Mouse (Mus musculus) T-helper 1 cell (primary cell): ENCODE results near the gene Nhp2.

ENCODE experiments used
- in situ Hi-C: fragments of 300-600 bp; cut with MboI, MseI; formaldehyde crosslinking; loops from one replicate; pipeline ENCODE4 v1.15.1; 2025; ENCODE audit warnings: high pct_unique_total_duplicates

Gene Nhp2

GRCm38 (mm10) chr11:51605602-51606446 is 13.7 kb upstream of the Nhp2 start:
- in situ Hi-C loops, result loop anchor here (10.0 kb wide), 1 partner anchor 1689 kb away; no protein-coding TSS in a partner anchor

DNA sequence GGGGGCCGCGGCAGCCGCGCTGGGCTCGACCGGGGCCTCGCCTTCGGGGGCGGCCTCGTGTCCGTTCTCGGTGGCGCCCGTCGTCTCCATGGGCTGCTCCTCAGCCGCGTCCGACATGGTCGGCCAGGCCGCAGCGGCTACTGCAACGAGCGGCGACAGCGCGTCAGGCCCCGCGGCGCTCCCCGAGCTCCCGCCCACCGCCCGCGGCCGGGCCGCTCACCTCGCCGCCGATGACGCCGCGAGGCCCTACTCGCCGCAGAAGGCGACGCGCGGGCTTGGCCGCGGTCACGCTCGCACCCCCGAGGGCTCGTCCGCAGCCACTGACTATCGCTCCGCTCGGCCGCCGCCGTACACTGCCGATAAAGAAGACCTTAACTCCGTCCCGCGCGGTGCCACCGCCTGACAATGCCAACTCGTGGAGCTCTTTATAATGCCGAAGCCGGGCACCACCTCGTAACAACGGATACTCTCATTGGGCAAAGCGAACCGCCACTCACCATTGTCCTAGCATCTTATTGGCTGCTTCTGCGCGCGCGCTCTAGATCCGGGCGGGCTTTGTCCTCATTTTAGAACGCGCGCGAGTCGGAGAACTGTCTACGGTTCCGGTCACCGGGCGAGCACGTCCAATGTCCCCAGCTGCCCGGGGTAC is 13.0 kb upstream of the Nhp2 start, which contains the start of gene Hnrnpab:
TSS of gene Hnrnpab (minus strand) at position 401 of the 649 bp plus-strand sequence.
- in situ Hi-C loops, result loop anchor here (10.0 kb wide), 1 partner anchor 1688 kb away; no protein-coding TSS in a partner anchor

- in situ Hi-C loops, result loop anchor here (10.0 kb wide), 1 partner anchor 1688 kb away; no protein-coding TSS in a partner anchor
These were observed 12.3 kb upstream of the Nhp2 start for GRCm38 (mm10) chr11:51607096-51607738.

DNA sequence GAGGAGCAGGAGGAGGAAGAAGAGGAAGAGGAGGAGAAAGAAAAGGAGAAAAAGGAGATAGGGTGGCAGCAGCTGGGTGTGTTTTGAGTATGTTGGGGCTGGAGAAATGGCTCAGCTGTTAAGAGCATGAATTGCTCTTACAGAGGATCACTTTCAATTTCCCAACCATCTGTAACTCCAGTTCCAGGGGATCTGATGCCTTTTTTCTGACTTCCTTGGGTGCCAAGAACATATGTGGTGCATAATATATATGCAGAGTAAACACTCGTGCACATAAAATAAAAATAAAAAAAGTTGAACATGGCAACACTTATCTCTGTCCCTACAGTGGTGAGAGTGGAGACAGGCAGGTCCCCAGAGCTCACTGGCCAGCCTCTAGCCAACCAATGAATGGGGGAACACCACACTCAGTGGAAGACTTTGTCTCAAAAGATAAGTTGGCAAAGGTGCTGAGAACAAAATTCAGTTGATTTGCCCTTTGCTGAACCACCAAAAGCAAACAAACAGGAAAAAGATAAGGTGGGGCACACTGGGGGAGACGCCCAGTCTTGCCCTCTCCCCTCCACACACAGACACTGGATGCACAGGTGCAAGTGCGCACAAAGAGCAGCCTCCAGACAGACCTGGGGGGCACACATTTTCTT is 10.1 kb upstream of the Nhp2 start:
- in situ Hi-C loops, result loop anchor here (10.0 kb wide), 1 partner anchor 1685 kb away; no protein-coding TSS in a partner anchor

DNA sequence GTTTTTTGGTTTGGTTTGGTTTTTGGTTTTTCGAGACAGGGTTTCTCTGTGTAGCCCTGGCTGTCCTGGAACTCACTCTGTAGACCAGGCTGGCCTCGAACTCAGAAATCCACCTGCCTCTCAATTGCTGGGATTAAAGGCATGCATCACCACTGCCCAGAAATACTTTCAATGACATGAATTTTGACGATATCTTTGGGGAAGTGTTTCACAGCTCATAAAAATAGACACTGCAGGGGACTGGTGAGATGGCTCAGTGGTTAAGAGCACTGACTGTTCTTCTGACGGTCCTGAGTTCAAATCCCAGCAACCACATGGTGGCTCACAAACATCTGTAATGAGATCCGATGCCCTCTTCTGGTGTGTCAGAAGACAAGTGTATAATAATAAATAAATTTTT is 9.6 kb upstream of the Nhp2 start:
- in situ Hi-C loops, result loop anchor here (10.0 kb wide), 1 partner anchor 1685 kb away; no protein-coding TSS in a partner anchor

DNA sequence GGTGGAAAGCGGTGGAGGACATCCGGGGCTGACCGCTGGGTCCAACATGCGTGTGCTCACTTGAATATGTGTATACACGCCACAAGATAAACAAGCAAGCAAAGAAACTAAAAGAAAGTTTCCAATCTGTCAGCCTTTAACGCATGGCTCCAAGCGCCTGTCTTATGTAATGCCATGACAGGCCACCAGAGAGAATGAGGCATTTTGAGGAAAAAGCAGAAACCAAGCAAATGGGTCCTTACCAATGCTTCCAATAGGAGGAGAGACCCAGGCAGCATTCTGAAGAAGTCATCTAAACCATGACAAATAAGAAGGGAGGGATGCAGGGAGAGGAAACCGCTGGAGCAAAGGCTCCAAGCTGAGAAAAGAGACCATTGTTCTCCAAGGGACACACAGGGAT is 5.3 kb upstream of the Nhp2 start:
- in situ Hi-C loops, result no loop called here

DNA sequence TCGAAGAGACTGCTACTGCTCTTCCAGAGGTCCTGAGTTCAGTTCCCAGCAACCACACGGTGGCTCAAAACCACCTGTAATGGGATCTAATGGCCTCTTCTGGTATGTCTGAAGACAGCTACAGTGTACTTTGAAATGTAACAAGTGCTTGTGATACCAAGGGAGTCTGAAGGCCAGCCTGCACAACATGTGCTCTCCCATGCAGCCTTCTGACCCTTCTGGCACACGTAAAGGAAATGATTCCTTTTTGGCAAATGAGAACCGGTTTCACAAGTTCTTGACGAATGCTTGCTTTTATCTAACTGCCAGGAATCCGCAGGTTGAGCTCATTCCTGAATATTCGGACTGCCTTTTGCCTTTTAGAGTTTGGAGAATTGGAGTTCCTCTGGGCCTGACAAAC is 4.4 kb upstream of the Nhp2 start:
- in situ Hi-C loops, result loop anchor here (5.0 kb wide), 1 partner anchor 67 kb away; no protein-coding TSS in a partner anchor

DNA sequence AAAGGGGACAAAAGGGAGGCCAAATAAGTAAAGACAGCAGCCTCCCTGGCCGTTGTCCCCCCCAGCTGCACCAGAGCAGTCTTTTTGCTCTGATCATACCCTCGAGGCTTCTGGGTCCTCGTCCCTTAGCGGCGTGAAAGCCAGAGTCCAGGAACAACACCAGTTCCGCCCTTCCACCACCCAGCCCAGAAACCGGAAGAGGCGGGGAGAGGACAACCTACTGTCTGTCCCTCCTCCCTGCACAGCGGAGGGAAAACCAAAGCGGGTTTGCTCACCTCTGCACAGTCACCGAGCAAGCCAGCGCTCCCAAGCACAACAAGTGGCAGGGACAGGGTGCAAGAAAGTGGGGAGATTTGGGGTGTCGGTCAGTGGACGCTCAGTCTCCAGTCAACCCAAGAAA is 3.9 kb upstream of the Nhp2 start:
- in situ Hi-C loops, result loop anchor here (5.0 kb wide), 1 partner anchor 67 kb away; no protein-coding TSS in a partner anchor

DNA sequence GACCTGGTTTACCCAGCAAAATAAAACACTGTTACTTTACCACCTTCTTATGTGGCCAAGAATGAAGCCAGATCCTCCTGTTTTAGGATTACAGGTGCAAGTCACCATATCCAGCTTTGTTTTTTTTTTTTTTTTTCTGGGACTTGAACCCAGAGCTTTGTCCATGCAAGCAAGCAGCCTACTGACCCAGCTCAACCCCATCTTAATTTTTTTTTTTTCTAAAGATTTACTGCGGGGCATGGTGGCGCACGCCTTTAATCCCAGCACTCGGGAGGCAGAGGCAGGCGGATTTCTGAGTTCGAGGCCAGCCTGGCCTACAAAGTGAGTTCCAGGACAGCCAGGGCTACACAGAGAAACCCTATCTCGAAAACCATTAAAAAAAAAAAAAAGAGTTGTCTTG is 3.4 kb upstream of the Nhp2 start:
- in situ Hi-C loops, result loop anchor here (5.0 kb wide), 1 partner anchor 66 kb away; no protein-coding TSS in a partner anchor

- in situ Hi-C loops, result loop anchor here (5.0 kb wide), 1 partner anchor 65 kb away; no protein-coding TSS in a partner anchor
These were observed 1.8 kb upstream of the Nhp2 start for GRCm38 (mm10) chr11:51617693-51618092.

DNA sequence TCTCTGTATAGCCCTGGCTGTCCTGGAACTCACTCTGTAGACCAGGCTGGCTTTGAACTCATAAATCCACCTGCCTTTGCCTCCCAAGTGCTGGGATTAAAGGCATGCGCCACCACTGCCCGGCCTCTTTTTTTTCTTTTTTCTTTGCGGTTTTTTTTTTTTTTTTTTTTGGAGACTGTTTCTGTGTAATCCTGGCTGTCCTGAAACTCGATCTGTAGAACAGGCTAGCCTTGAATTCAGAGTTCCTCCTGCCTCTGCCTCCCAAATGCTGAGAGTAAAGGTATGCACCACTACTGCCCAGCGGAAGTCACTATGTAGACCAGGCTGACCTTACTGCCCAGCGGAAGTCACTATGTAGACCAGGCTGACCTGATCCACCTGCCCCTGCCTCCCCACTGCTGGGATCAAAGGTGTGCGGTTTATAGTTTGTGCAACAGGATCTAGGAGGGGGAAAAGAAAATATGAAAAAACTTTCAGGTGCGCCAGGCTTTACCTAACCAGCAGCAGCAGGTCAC is 584 bp upstream of the Nhp2 start:
- in situ Hi-C loops, result loop anchor here (5.0 kb wide), 1 partner anchor 63 kb away; no protein-coding TSS in a partner anchor

DNA sequence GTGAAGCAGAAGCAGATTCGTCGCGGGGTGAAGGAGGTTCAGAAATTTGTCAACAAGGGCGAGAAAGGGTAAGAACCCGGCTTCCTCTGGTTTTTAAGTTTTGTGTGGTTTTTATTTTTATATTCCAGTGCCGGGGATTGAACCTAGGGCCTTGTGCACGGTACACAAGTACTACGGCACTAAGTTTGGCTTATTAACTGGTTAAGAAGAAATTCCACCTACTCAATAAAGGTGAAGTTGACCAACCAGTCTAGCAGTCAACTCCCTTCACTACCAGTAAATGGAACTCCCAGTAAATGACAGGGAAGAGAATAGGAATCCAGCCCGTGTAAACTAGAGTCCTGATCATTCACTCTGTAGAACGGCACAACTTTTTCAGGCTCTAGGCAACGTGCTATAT is 549 bp downstream of the Nhp2 start:
- in situ Hi-C loops, result no loop called here

DNA sequence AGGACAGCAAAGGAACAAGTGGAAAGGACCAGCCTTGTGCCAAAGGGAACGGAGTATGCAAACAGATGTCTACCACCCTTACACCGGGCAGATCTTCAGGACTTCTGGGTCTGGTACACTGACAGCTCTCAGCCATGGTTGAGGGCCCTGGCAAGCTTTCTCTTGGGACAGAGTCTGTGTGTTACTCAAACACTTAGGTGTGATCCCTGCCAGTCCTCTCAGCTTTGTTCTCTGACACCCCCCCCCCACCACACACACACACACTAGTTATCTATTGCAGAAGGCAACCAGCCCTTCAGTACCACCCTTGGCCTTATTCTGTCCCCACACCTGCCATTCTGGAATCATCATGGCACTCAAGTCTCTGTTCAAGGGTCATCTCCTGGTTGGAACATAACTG is 2.2 kb downstream of the Nhp2 start:
- in situ Hi-C loops, result no loop called here

- in situ Hi-C loops, result no loop called here
These were observed 3.5 kb downstream of the Nhp2 start for GRCm38 (mm10) chr11:51622971-51623491.

- in situ Hi-C loops, result no loop called here
These were observed 5.8 kb downstream of the Nhp2 start for GRCm38 (mm10) chr11:51625187-51625820.

DNA sequence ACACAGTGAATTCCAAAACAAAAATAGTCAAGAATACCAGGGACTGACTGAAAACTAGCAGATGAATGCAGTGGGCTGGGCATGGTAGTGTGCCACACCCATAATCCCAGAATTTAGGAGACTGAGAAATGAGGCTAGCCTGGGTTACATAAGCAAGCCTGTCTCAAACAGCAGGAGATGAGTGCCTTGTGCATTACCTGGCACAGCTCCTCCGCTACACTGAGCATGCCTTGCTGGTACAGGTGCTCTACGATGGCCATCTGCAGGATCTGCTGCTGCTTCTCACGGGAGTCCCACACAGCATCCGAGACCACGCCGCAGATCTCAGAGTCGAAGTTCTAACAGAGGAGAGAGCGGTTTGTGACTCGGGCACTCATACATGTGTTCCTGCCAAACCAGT is 7.9 kb downstream of the Nhp2 start:
- in situ Hi-C loops, result no loop called here

- in situ Hi-C loops, result no loop called here
These were observed 8.4 kb downstream of the Nhp2 start for GRCm38 (mm10) chr11:51627907-51628306.

GRCm38 (mm10) chr11:51629651-51630314 is 10.2 kb downstream of the Nhp2 start:
- in situ Hi-C loops, result no loop called here

- in situ Hi-C loops, result no loop called here
These were observed 12.7 kb downstream of the Nhp2 start for GRCm38 (mm10) chr11:51632130-51632753.
